Mouse (Mus musculus) kidney, adult 2 months (tissue): ENCODE measurements around the gene Acsf2. TPM values are rescaled to one million over a fixed set of nuclear protein-coding genes. Genes with fewer than 3 reads are reported as not detected.

Source experiments
- DNase-seq: peaks from one replicate; pipeline ENCODE4 v3.0.0; 2021
- H3K27ac ChIP-seq: fragments of 200-500 bp; 2 replicates; pipeline ENCODE4 v1.5.1; 2012; ENCODE audit warnings: low read depth, low read length, control low read depth, inconsistent platforms; ENCODE audit not compliant: insufficient read depth
- H3K27me3 ChIP-seq: fragments of 200-500 bp; replicated peaks from 2 replicates; pipeline ENCODE4 v1.6.1; 2012; ENCODE audit warnings: mild to moderate bottlenecking, moderate library complexity, low read length, inconsistent platforms; ENCODE audit not compliant: control insufficient read depth, insufficient read depth
- H3K36me3 ChIP-seq: fragments of 200-500 bp; 2 replicates; pipeline ENCODE4 v1.6.1; 2012; ENCODE audit warnings: mild to moderate bottlenecking, moderate library complexity, low read length, inconsistent platforms; ENCODE audit not compliant: control insufficient read depth, insufficient read depth
- H3K4me1 ChIP-seq: fragments of 200-500 bp; 2 replicates; pipeline ENCODE4 v1.6.1; 2011; ENCODE audit warnings: low read length; ENCODE audit not compliant: control insufficient read depth, insufficient read depth
- H3K4me3 ChIP-seq: fragments of 200-500 bp; 2 replicates; pipeline ENCODE4 v1.5.1; 2011; ENCODE audit warnings: mild to moderate bottlenecking, low read depth, low read length, control low read depth; ENCODE audit not compliant: insufficient read depth
- CTCF ChIP-seq: fragments of 200-500 bp; conservative IDR thresholded peaks from 2 replicates; pipeline ENCODE4 v1.5.1; 2011; ENCODE audit warnings: low read depth, mild to moderate bottlenecking, control low read depth, low read length, moderate library complexity, mixed read lengths; ENCODE audit not compliant: insufficient read depth, insufficient read length
- POLR2A ChIP-seq: fragments of 200-500 bp; IDR thresholded peaks from one replicate; pipeline ENCODE4 v1.6.1; 2011; ENCODE audit warnings: low read depth, low read length, control low read depth
- whole genome bisulfite sequencing: fragments of 180-500 bp; shearing (Covaris S2); methylation state at CpG from one replicate; pipeline ENCODE4 v1.1.7; 2018; 5-methylcytosine and 5-hydroxymethylcytosine counted together
- polyA plus RNA-seq: library from polyadenylated mRNA; depleted of rRNA; stranded (reverse); fragments of >200 nt; gene quantifications from 2 replicates; pipeline ENCODE4 v1.2.3, GENCODE M21; 2012

Acsf2 gene
- polyA plus RNA-seq, 1 experiment, result 36.2 TPM

GRCm38 (mm10) chr11:94630199-94631011, 28.7 kb upstream of the Acsf2 start:
- H3K27ac ChIP-seq, result no peak overlapping the region
- DNase-seq, result peak; percentile 43
- no peaks in the 10 kb centered on the region for H3K36me3 ChIP-seq
- H3K27me3 ChIP-seq, result no peaks in the 10 kb centered on the region
- peaks cover 11% of the 10 kb centered on the region; the same call in 1 of the 2 replicates for H3K4me1 ChIP-seq
- 8% methylated on average over 26 of the region's 26 CpGs for WGBS
- H3K4me3 ChIP-seq, result peak overlapping the region; percentile 76
- TF ChIP-seq CTCF, result no peak
- no peak for TF ChIP-seq POLR2A

- H3K4me1 ChIP-seq, result peaks cover 11% of the 10 kb centered on the region; the same call in 1 of the 2 replicates
- DNase-seq, result no peak
- H3K27me3 ChIP-seq, result no peaks in the 10 kb centered on the region
- H3K27ac ChIP-seq, result no peak overlapping the region
- H3K4me3 ChIP-seq, result peak overlapping the region; percentile 76
- no peak for TF ChIP-seq POLR2A
- TF ChIP-seq CTCF, result no peak
- WGBS, result under 1% methylated on average over 28 of the region's 28 CpGs
- no peaks in the 10 kb centered on the region for H3K36me3 ChIP-seq
Observed at GRCm38 (mm10) chr11:94629884-94630198, 28.2 kb upstream of the Acsf2 start.

- TF ChIP-seq CTCF (peak; percentile 91), POLR2A (no peak)
- WGBS, result 5% methylated on average over 41 of the region's 41 CpGs
- DNase-seq, result peak; percentile 95
- Histone ChIP-seq H3K27me3 (no peaks in the 10 kb centered on the region), H3K4me3 (peak within 1 kb of the TSS; percentile 76), H3K36me3 (no peaks in the 10 kb centered on the region), H3K4me1 (peaks cover 11% of the 10 kb centered on the region; the same call in 1 of the 2 replicates), H3K27ac (no peak within 1 kb of the TSS)
Observed at GRCm38 (mm10) chr11:94629199-94629883, 27.7 kb upstream of the Acsf2 start, which contains the start of gene Lrrc59. Gene Lrrc59 (plus strand): TSS chr11:94629767.

- H3K36me3 ChIP-seq, result no peaks in the 10 kb centered on the region
- no peaks in the 10 kb centered on the region for H3K27me3 ChIP-seq
- 50% methylated on average over 2 of the region's 2 CpGs for WGBS
- no peak overlapping the region for H3K4me3 ChIP-seq
- no peak for DNase-seq
- H3K27ac ChIP-seq, result no peak overlapping the region
- TF ChIP-seq CTCF (no peak), POLR2A (no peak)
- peaks cover 6% of the 10 kb centered on the region; the same call in 1 of the 2 replicates for H3K4me1 ChIP-seq
Observed at GRCm38 (mm10) chr11:94622162-94622561, 20.5 kb upstream of the Acsf2 start.

- Histone ChIP-seq H3K4me1 (peaks cover 6% of the 10 kb centered on the region; the same call in 1 of the 2 replicates), H3K36me3 (no peaks in the 10 kb centered on the region), H3K4me3 (no peak overlapping the region), H3K27me3 (no peaks in the 10 kb centered on the region), H3K27ac (no peak overlapping the region)
- TF ChIP-seq POLR2A (no peak), CTCF (no peak)
- no peak for DNase-seq
Observed at GRCm38 (mm10) chr11:94621458-94621852, 19.8 kb upstream of the Acsf2 start.

- peaks cover 6% of the 10 kb centered on the region; the same call in 1 of the 2 replicates for H3K4me1 ChIP-seq
- H3K27me3 ChIP-seq, result no peaks in the 10 kb centered on the region
- H3K4me3 ChIP-seq, result no peak overlapping the region
- TF ChIP-seq POLR2A (no peak), CTCF (no peak)
- DNase-seq, result peak; percentile 61
- no peaks in the 10 kb centered on the region for H3K36me3 ChIP-seq
- 36% methylated on average over 6 of the region's 6 CpGs for WGBS
- H3K27ac ChIP-seq, result no peak overlapping the region
Observed at GRCm38 (mm10) chr11:94620766-94621457, 19.2 kb upstream of the Acsf2 start.

GRCm38 (mm10) chr11:94617646-94618045, 16.0 kb upstream of the Acsf2 start:
- Histone ChIP-seq H3K36me3 (no peaks in the 10 kb centered on the region), H3K27ac (no peak overlapping the region), H3K4me3 (no peak overlapping the region), H3K27me3 (no peaks in the 10 kb centered on the region), H3K4me1 (peaks cover 6% of the 10 kb centered on the region; the same call in 1 of the 2 replicates)
- no peak for TF ChIP-seq POLR2A
- no peak for TF ChIP-seq CTCF
- WGBS, result 91% methylated on average over 2 of the region's 2 CpGs
- no peak for DNase-seq
